Mouse (Mus musculus): Measurements from ENCODE around the gene Lrig1. TPM values are rescaled to one million over a fixed set of nuclear protein-coding genes. Genes with fewer than 3 reads are reported as not detected.

The Lrig1 gene
- total and polyA plus RNA-seq, 3 experiments = 0.58 to 0.75 TPM; not detected in 1

DNA sequence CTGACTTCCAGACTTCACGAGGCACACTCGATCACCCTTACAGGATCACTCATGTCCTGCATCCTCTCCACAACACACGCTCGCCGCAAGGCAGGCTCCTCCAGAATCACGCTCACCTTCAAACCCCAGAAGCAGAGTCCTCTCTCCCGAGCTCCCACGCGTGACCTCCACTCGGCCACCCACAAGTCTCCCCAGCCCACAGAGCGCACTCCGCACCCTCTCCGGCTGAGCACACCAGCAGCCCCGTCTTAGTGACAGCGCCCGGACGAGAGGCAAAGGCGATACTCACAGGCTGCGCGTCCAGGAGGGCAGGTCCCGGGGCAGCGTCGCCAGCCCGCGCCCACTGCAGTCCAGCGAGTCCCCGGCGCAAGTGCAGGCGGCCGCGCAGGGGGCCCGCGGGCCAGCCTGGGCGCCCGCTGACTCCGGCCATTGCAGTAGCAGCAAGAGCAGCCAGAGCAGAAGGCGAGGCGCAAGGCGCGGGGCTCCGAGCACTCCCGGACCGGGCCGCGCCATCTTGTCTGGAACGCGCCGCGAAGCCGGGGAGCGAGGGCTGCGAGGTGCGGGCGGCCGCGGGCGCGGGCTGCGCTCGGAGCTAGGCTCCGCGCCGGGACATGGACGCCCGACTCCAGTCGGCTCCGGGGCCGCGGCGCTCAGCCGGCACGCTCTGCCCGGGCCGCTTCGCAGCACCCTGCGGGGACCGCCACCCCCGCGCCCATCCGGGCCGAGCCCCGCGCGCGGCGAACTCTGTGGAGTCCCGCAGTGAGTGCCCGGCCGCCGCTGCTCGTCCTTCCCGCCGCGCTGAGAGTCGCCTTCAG, 578 bp downstream of the Lrig1 start:
- no peaks in the 10 kb centered on the region for H3K79me2 ChIP-seq (ENCODE audit: control insufficient read depth, insufficient read depth, low read length, poor library complexity)
- no peaks in the 10 kb centered on the region for H3K27me3 ChIP-seq (ENCODE audit: control insufficient read depth in 1 of 2, insufficient read depth in 2 of 2, low read length in 2 of 2)
- no peak for DNase-seq (ENCODE audit: low read depth, low spot score)
- no peak overlapping the region for H3K27ac ChIP-seq (ENCODE audit: control insufficient read depth, low read depth, low read length)
- no peak for TF ChIP-seq MXI1 (IDR thresholded peaks at IDR 0.05; ENCODE audit: low read depth, low read length)
- no peak for TF ChIP-seq MEF2A (IDR thresholded peaks at IDR 0.05; ENCODE audit: extremely low read depth, insufficient replicate concordance, low read depth, low read length, poor library complexity, severe bottlenecking)
- TF ChIP-seq CTCF (IDR thresholded peaks at IDR 0.05 in 2 of 3, conservative IDR thresholded peaks at IDR 0.05 in 1 of 3; ENCODE audit: control insufficient read depth in 1 of 3, insufficient read depth in 1 of 3, low read depth in 2 of 3, low read length in 3 of 3, poor library complexity in 1 of 3, severe bottlenecking in 1 of 3) = no peak
- TF ChIP-seq USF1 (IDR thresholded peaks at IDR 0.05; ENCODE audit: low read depth, low read length) = no peak
- TF ChIP-seq ZC3H11A (IDR thresholded peaks at IDR 0.05; ENCODE audit: low read depth, low read length) = no peak
- no peak for TF ChIP-seq NELFE (IDR thresholded peaks at IDR 0.05; ENCODE audit: low read depth, low read length)
- TF ChIP-seq E2F4 (IDR thresholded peaks at IDR 0.05; ENCODE audit: borderline replicate concordance, low read depth, low read length) = no peak
- no peak for TF ChIP-seq POLR2A (IDR thresholded peaks at IDR 0.05; ENCODE audit: control insufficient read depth in 1 of 2, insufficient read depth in 1 of 2, low read depth in 1 of 2, low read length in 2 of 2, poor library complexity in 1 of 2)
- TF ChIP-seq USF2 (IDR thresholded peaks at IDR 0.05; ENCODE audit: borderline replicate concordance in 1 of 2, insufficient read depth in 1 of 2, low read depth in 1 of 2, low read length in 2 of 2) = no peak
- no peaks in the 10 kb centered on the region for H3K36me3 ChIP-seq (ENCODE audit: control insufficient read depth in 1 of 2, insufficient read depth in 2 of 2, low read length in 2 of 2)
- H3K4me3 ChIP-seq (ENCODE audit: control insufficient read depth in 1 of 2, insufficient read depth in 1 of 2, low read depth in 2 of 2, low read length in 2 of 2) = no peak overlapping the region
- no peaks in the 10 kb centered on the region; a peak in 1 of 4 replicates for H3K4me1 ChIP-seq (ENCODE audit: control insufficient read depth in 1 of 2, insufficient read depth in 2 of 2, low read length in 2 of 2)
- H3K9ac ChIP-seq (ENCODE audit: control insufficient read depth, low read depth, low read length, poor library complexity, severe bottlenecking) = no peak overlapping the region
- H3K9me3 ChIP-seq (replicated peaks; ENCODE audit: insufficient read depth, low read length) = no peaks in the 10 kb centered on the region

- no peaks in the 10 kb centered on the region for H3K9me3 ChIP-seq (replicated peaks; ENCODE audit: insufficient read depth, low read length)
- H3K79me2 ChIP-seq (ENCODE audit: control insufficient read depth, insufficient read depth, low read length, poor library complexity) = no peaks in the 10 kb centered on the region
- no peak overlapping the region for H3K27ac ChIP-seq (ENCODE audit: control insufficient read depth, low read depth, low read length)
- no peaks in the 10 kb centered on the region for H3K27me3 ChIP-seq (ENCODE audit: control insufficient read depth in 1 of 2, insufficient read depth in 2 of 2, low read length in 2 of 2)
- DNase-seq (ENCODE audit: low read depth, low spot score) = no peak
- H3K4me1 ChIP-seq (ENCODE audit: control insufficient read depth in 1 of 2, insufficient read depth in 2 of 2, low read length in 2 of 2) = no peaks in the 10 kb centered on the region; a peak in 1 of 4 replicates
- H3K9ac ChIP-seq (ENCODE audit: control insufficient read depth, low read depth, low read length, poor library complexity, severe bottlenecking) = no peak overlapping the region
- TF ChIP-seq USF1 (IDR thresholded peaks at IDR 0.05; ENCODE audit: low read depth, low read length) (no peak), USF2 (IDR thresholded peaks at IDR 0.05; ENCODE audit: borderline replicate concordance in 1 of 2, insufficient read depth in 1 of 2, low read depth in 1 of 2, low read length in 2 of 2) (no peak), CHD1 (IDR thresholded peaks at IDR 0.05; ENCODE audit: low read depth, low read length) (no peak), MYB (IDR thresholded peaks at IDR 0.05; ENCODE audit: low read depth, low read length) (no peak), GATA1 (IDR thresholded peaks at IDR 0.05; ENCODE audit: low read depth, low read length) (no peak), TAL1 (IDR thresholded peaks at IDR 0.05; ENCODE audit: low read length) (no peak), POLR2AphosphoS5 (IDR thresholded peaks at IDR 0.05; ENCODE audit: borderline replicate concordance, low read depth, low read length) (no peak), MEF2A (IDR thresholded peaks at IDR 0.05; ENCODE audit: extremely low read depth, insufficient replicate concordance, low read depth, low read length, poor library complexity, severe bottlenecking) (no peak), BHLHE40 (IDR thresholded peaks at IDR 0.05; ENCODE audit: borderline replicate concordance, low read depth, low read length) (no peak), ZNF384 (IDR thresholded peaks at IDR 0.05; ENCODE audit: low read depth, low read length) (no peak), UBTF (IDR thresholded peaks at IDR 0.05; ENCODE audit: borderline replicate concordance, insufficient read depth, low read depth, low read length) (no peak), RCOR1 (IDR thresholded peaks at IDR 0.05; ENCODE audit: low read depth, low read length) (no peak), E2F4 (IDR thresholded peaks at IDR 0.05; ENCODE audit: borderline replicate concordance, low read depth, low read length) (no peak), JUND (IDR thresholded peaks at IDR 0.05; ENCODE audit: low read depth, low read length) (no peak), MAX (IDR thresholded peaks at IDR 0.05; ENCODE audit: low read length) (no peak), CHD2 (IDR thresholded peaks at IDR 0.05; ENCODE audit: low read length) (no peak), NRF1 (IDR thresholded peaks at IDR 0.05; ENCODE audit: insufficient read depth, low read depth, low read length, poor library complexity, severe bottlenecking) (no peak), MYC (IDR thresholded peaks at IDR 0.05; ENCODE audit: low read depth, low read length) (no peak), HCFC1 (IDR thresholded peaks at IDR 0.05; ENCODE audit: low read depth, low read length) (no peak)
- H3K4me3 ChIP-seq (ENCODE audit: control insufficient read depth in 1 of 2, insufficient read depth in 1 of 2, low read depth in 2 of 2, low read length in 2 of 2) = no peak overlapping the region
- no peaks in the 10 kb centered on the region for H3K36me3 ChIP-seq (ENCODE audit: control insufficient read depth in 1 of 2, insufficient read depth in 2 of 2, low read length in 2 of 2)
These were observed 1.3 kb downstream of the Lrig1 start for GRCm38 (mm10) chr6:94698509-94699172.
